9 mouse cellular contexts compared by ENCODE assay signal in genomic region chr17:56010681-56011080, GRCm38 (mm10). TPM values are rescaled to one million over a fixed set of nuclear protein-coding genes. Genes with fewer than 3 reads are reported as not detected.
DNase-seq lines count a peak whose midpoint lies in the region; ATAC-seq and TF ChIP-seq lines count a peak whose summit lies in the region.
"Had no signal": no experiment of that assay in that cellular context is flagged by ENCODE, and none has a peak within 500 bp of the region (broad histone marks: within the 10 kb centered on the region; RNA-seq: fewer than 3 reads in every experiment).

No protein-coding gene starts in this region.

- no peaks in the 10 kb centered on the region for H3K9me3 ChIP-seq in embryonic facial prominence, embryonic 14.5 days (ENCODE audit: control insufficient read depth, low read length)
- H3K9me3 ChIP-seq in heart, embryonic 16.5 days (replicated peaks; ENCODE audit: control insufficient read depth, low read length) = no peaks in the 10 kb centered on the region
- H3K9me3 ChIP-seq in lung, postnatal 0 days (ENCODE audit: low read length) = no peaks in the 10 kb centered on the region

- peak overlapping the region; percentile 100 for H3K4me2 ChIP-seq in embryonic facial prominence, embryonic 14.5 days (ENCODE audit: low read depth, low read length)
- H3K4me2 ChIP-seq in heart, embryonic 16.5 days (ENCODE audit: low read depth, low read length) = peak overlapping the region; percentile 91; the same call in 1 of the 2 replicates
- peak overlapping the region; percentile 99; the same call in 1 of the 2 replicates for H3K4me2 ChIP-seq in lung, postnatal 0 days (replicated peaks; ENCODE audit: low read depth, low read length)

- ATAC-seq in embryonic facial prominence, embryonic 14.5 days (ENCODE audit: low read depth) = no peak
- no peak for ATAC-seq in heart, embryonic 16.5 days (replicated peaks; ENCODE audit: extremely low read depth, insufficient read depth, low FRiP score)
- no peak for ATAC-seq in lung, postnatal 0 days

- peak; percentile 79 to 83 for DNase-seq in CD8-positive naive resting alpha-beta T cell, adult 2 months (ENCODE audit: low read depth in 2 of 2, low spot score in 2 of 2)
- peak; percentile 87 to 91 for DNase-seq in adrenal gland, postnatal 36 days
- DNase-seq in embryonic facial prominence, embryonic 14.5 days (ENCODE audit: low spot score) = no peak
- peak; percentile 70 to 91 for DNase-seq in kidney, postnatal 36 days
- DNase-seq in lung, postnatal 0 days (ENCODE audit: low spot score) = peak; percentile 57
- DNase-seq in urinary bladder, adult 2 months (ENCODE audit: low spot score) = peak; percentile 71

- 7% methylated on average over 9 of the region's 9 CpGs for WGBS in embryonic facial prominence, embryonic 14.5 days
- WGBS in heart, embryonic 16.5 days = 15% methylated on average over 9 of the region's 9 CpGs
- 12% methylated on average over 9 of the region's 9 CpGs for WGBS in lung, postnatal 0 days
- 14% methylated on average over 9 of the region's 9 CpGs for WGBS in olfactory bulb, adult 2 months

- H3K27me3 ChIP-seq in embryonic facial prominence, embryonic 14.5 days (replicated peaks; ENCODE audit: control insufficient read depth, insufficient read depth, low read length) = no peaks in the 10 kb centered on the region
- H3K27me3 ChIP-seq in heart, embryonic 16.5 days (ENCODE audit: control insufficient read depth, insufficient read depth, low read length) = no peaks in the 10 kb centered on the region
- H3K27me3 ChIP-seq in lung, postnatal 0 days (replicated peaks; ENCODE audit: insufficient read depth, low read length) = no peaks in the 10 kb centered on the region

- no peak overlapping the region for H3K27ac ChIP-seq in embryonic facial prominence, embryonic 14.5 days (replicated peaks; ENCODE audit: low read depth, low read length)
- H3K27ac ChIP-seq in heart, embryonic 16.5 days (ENCODE audit: low read length) = no peak overlapping the region
- H3K27ac ChIP-seq in lung, postnatal 0 days (ENCODE audit: low read length) = no peak overlapping the region
- H3K27ac ChIP-seq in olfactory bulb, adult 2 months (ENCODE audit: insufficient read depth, low read depth, low read length) = no peak overlapping the region

- H3K36me3 ChIP-seq in embryonic facial prominence, embryonic 14.5 days (ENCODE audit: control insufficient read depth, insufficient read depth, low read length) = peaks cover 35% of the 10 kb centered on the region
- peaks cover 25% of the 10 kb centered on the region for H3K36me3 ChIP-seq in heart, embryonic 16.5 days (ENCODE audit: control insufficient read depth, insufficient read depth)
- peaks cover 8% of the 10 kb centered on the region for H3K36me3 ChIP-seq in lung, postnatal 0 days (ENCODE audit: insufficient read depth, low read length)

- peaks cover 14% of the 10 kb centered on the region; the same call in 1 of the 2 replicates for H3K4me1 ChIP-seq in embryonic facial prominence, embryonic 14.5 days (ENCODE audit: control insufficient read depth, insufficient read depth, low read length)
- peaks cover 18% of the 10 kb centered on the region for H3K4me1 ChIP-seq in heart, embryonic 16.5 days (ENCODE audit: control insufficient read depth, insufficient read depth, low read length)
- H3K4me1 ChIP-seq in lung, postnatal 0 days (ENCODE audit: insufficient read depth, low read depth, low read length) = peaks cover 18% of the 10 kb centered on the region; the same call in 1 of the 2 replicates
- H3K4me1 ChIP-seq in olfactory bulb, adult 2 months (ENCODE audit: control insufficient read depth, insufficient read depth, low read length) = peaks cover 14% of the 10 kb centered on the region

- no peak for TF ChIP-seq EP300 in lung, postnatal 0 days (IDR thresholded peaks at IDR 0.05)

- H3K9ac ChIP-seq in embryonic facial prominence, embryonic 14.5 days (ENCODE audit: low read depth, low read length) = no peak overlapping the region
- peak overlapping the region; percentile 18; the same call in 1 of the 2 replicates for H3K9ac ChIP-seq in heart, embryonic 16.5 days (ENCODE audit: low read length)
- no peak overlapping the region for H3K9ac ChIP-seq in lung, postnatal 0 days (replicated peaks; ENCODE audit: low read depth)

- TF ChIP-seq POLR2A in olfactory bulb, adult 2 months (IDR thresholded peaks at IDR 0.05; ENCODE audit: insufficient read depth, low read depth, low read length) = no peak

- peak overlapping the region; percentile 73; the same call in 1 of the 2 replicates for H3K4me3 ChIP-seq in embryonic facial prominence, embryonic 14.5 days (ENCODE audit: low read depth, low read length)
- H3K4me3 ChIP-seq in heart, embryonic 16.5 days (ENCODE audit: low read length) = no peak overlapping the region
- no peak overlapping the region for H3K4me3 ChIP-seq in lung, postnatal 0 days (ENCODE audit: low read depth, low read length)
- H3K4me3 ChIP-seq in olfactory bulb, adult 2 months (ENCODE audit: insufficient read depth, low read depth, low read length) = no peak overlapping the region

- TF ChIP-seq CTCF in lung, postnatal 0 days (IDR thresholded peaks at IDR 0.05) = peak; percentile 97
- peak; percentile 92 for TF ChIP-seq CTCF in olfactory bulb, adult 2 months (IDR thresholded peaks at IDR 0.05; ENCODE audit: insufficient read depth, low read depth, low read length)

RNA-seq across cellular contexts. Expression of gene Mpnd, which starts 5.2 kb away (rescaled TPM):
- 100 to 1,000 TPM in 1 of 2 experiments, 10 to 100 TPM in 1; 79.6 to 104 TPM for total RNA-seq in adrenal gland, postnatal 36 days (2021)
- polyA plus RNA-seq in embryonic facial prominence, embryonic 14.5 days (2014; fragmentation: Nextera tagmentation; extraction: Ambion mirVana) = 81.8 and 107 TPM in 2 replicates
- polyA plus RNA-seq in heart, embryonic 16.5 days (2015; fragmentation: Nextera tagmentation; extraction: Ambion mirVana) = 77.4 and 78.0 TPM in 2 replicates
- polyA plus RNA-seq in lung, postnatal 0 days (2015; fragmentation: Nextera tagmentation; extraction: Ambion mirVana) = 38.5 and 45.0 TPM in 2 replicates
- not detected in 2 replicates for polyA plus RNA-seq in olfactory bulb, adult 2 months (2012; ENCODE audit: insufficient read depth, insufficient read length, low replicate concordance, missing spikeins)
- 50.4 and 51.1 TPM in 2 replicates for polyA plus RNA-seq in urinary bladder, adult 2 months (2012; rRNA removed)

RNA-seq across cellular contexts. Expression of gene Stap2, which starts 5.3 kb away (rescaled TPM):
- 1 to 10 TPM; 5.1 to 7.6 TPM for total RNA-seq in adrenal gland, postnatal 36 days (2021)
- 12.4 and 14.1 TPM in 2 replicates for polyA plus RNA-seq in embryonic facial prominence, embryonic 14.5 days (2014; fragmentation: Nextera tagmentation; extraction: Ambion mirVana)
- polyA plus RNA-seq in heart, embryonic 16.5 days (2015; fragmentation: Nextera tagmentation; extraction: Ambion mirVana) = 16.6 and 17.9 TPM in 2 replicates
- polyA plus RNA-seq in lung, postnatal 0 days (2015; fragmentation: Nextera tagmentation; extraction: Ambion mirVana) = 49.1 and 57.4 TPM in 2 replicates
- not detected in 2 replicates for polyA plus RNA-seq in olfactory bulb, adult 2 months (2012; ENCODE audit: insufficient read depth, insufficient read length, low replicate concordance, missing spikeins)
- polyA plus RNA-seq in urinary bladder, adult 2 months (2012; rRNA removed) = 29.6 and 38.6 TPM in 2 replicates

RNA-seq across cellular contexts. Expression of gene Fsd1, which starts 24.4 kb away (rescaled TPM):
- total RNA-seq in adrenal gland, postnatal 36 days (2021) = 1 to 10 TPM; 1.1 to 1.3 TPM
- polyA plus RNA-seq in embryonic facial prominence, embryonic 14.5 days (2014; fragmentation: Nextera tagmentation; extraction: Ambion mirVana) = 13.0 and 19.8 TPM in 2 replicates
- 2.3 and 3.5 TPM in 2 replicates for polyA plus RNA-seq in heart, embryonic 16.5 days (2015; fragmentation: Nextera tagmentation; extraction: Ambion mirVana)
- 0.36 and 0.37 TPM in 2 replicates for polyA plus RNA-seq in lung, postnatal 0 days (2015; fragmentation: Nextera tagmentation; extraction: Ambion mirVana)
- not detected in 2 replicates for polyA plus RNA-seq in olfactory bulb, adult 2 months (2012; ENCODE audit: insufficient read depth, insufficient read length, low replicate concordance, missing spikeins)
- polyA plus RNA-seq in urinary bladder, adult 2 months (2012; rRNA removed) = 0.57 and 1.2 TPM in 2 replicates
- total RNA-seq: gastrocnemius, adult 8-10 months had no signal

RNA-seq across cellular contexts. Expression of gene Sh3gl1, which starts 25.8 kb away (rescaled TPM):
- 10 to 100 TPM; 49.0 to 49.7 TPM for total RNA-seq in adrenal gland, postnatal 36 days (2021)
- 156 and 167 TPM in 2 replicates for polyA plus RNA-seq in embryonic facial prominence, embryonic 14.5 days (2014; fragmentation: Nextera tagmentation; extraction: Ambion mirVana)
- polyA plus RNA-seq in heart, embryonic 16.5 days (2015; fragmentation: Nextera tagmentation; extraction: Ambion mirVana) = 81.1 and 82.8 TPM in 2 replicates
- 97.1 and 105 TPM in 2 replicates for polyA plus RNA-seq in lung, postnatal 0 days (2015; fragmentation: Nextera tagmentation; extraction: Ambion mirVana)
- polyA plus RNA-seq in olfactory bulb, adult 2 months (2012; ENCODE audit: insufficient read depth, insufficient read length, low replicate concordance, missing spikeins) = not detected in 2 replicates
- polyA plus RNA-seq in urinary bladder, adult 2 months (2012; rRNA removed) = 55.5 and 78.1 TPM in 2 replicates

RNA-seq across cellular contexts. Expression of gene Chaf1a, which starts 29.6 kb away (rescaled TPM):
- 1 to 10 TPM; 3.5 to 4.7 TPM for total RNA-seq in adrenal gland, postnatal 36 days (2021)
- polyA plus RNA-seq in embryonic facial prominence, embryonic 14.5 days (2014; fragmentation: Nextera tagmentation; extraction: Ambion mirVana) = 14.2 and 16.5 TPM in 2 replicates
- 12.1 and 12.7 TPM in 2 replicates for polyA plus RNA-seq in heart, embryonic 16.5 days (2015; fragmentation: Nextera tagmentation; extraction: Ambion mirVana)
- 3.0 and 3.2 TPM in 2 replicates for polyA plus RNA-seq in lung, postnatal 0 days (2015; fragmentation: Nextera tagmentation; extraction: Ambion mirVana)
- not detected in 2 replicates for polyA plus RNA-seq in olfactory bulb, adult 2 months (2012; ENCODE audit: insufficient read depth, insufficient read length, low replicate concordance, missing spikeins)
- 2.1 and 2.2 TPM in 2 replicates for polyA plus RNA-seq in urinary bladder, adult 2 months (2012; rRNA removed)
